Mouse (Mus musculus) neural tube, embryonic 14.5 days (tissue): ENCODE results near the gene Fam173a. TPM values are rescaled to one million over a fixed set of nuclear protein-coding genes. Genes with fewer than 3 reads are reported as not detected.
A peak's percentile ranks its signal among the peaks of the same experiment; 100 is the strongest.

Source experiments
- ATAC-seq: fragments of 200-750 bp; cut with Nextera tagmentation; 2 replicates; pipeline ENCODE4 v1.8.0; 2017; ENCODE audit warnings: low read depth, mild to moderate bottlenecking, moderate TSS enrichment, moderate library complexity
- H3K27ac ChIP-seq: fragments of 300-500 bp; sonication (generic); 2 replicates; pipeline ENCODE4 v1.5.1; 2014; ENCODE audit warnings: low read depth, mild to moderate bottlenecking, control low read depth, low read length, moderate library complexity, mixed read lengths
- H3K27me3 ChIP-seq: fragments of 300-500 bp; sonication (generic); 2 replicates; pipeline ENCODE4 v1.6.1; 2014; ENCODE audit warnings: low read length; ENCODE audit not compliant: control insufficient read depth, insufficient read depth
- H3K36me3 ChIP-seq: fragments of 300-500 bp; sonication (generic); 2 replicates; pipeline ENCODE4 v1.6.1; 2014; ENCODE audit warnings: low read length, mixed read lengths; ENCODE audit not compliant: control insufficient read depth, insufficient read depth
- H3K4me1 ChIP-seq: fragments of 300-500 bp; sonication (generic); 2 replicates; pipeline ENCODE4 v1.6.1; 2014; ENCODE audit warnings: low read length; ENCODE audit not compliant: control insufficient read depth, insufficient read depth
- H3K4me2 ChIP-seq: fragments of 300-500 bp; sonication (generic); 2 replicates; pipeline ENCODE4 v1.6.1; 2014; ENCODE audit warnings: mild to moderate bottlenecking, low read depth, low read length, control low read depth
- H3K4me3 ChIP-seq: fragments of 300-500 bp; sonication (generic); 2 replicates; pipeline ENCODE4 v1.5.1; 2014; ENCODE audit warnings: low read depth, low read length, control low read depth, mixed read lengths
- H3K9ac ChIP-seq: fragments of 300-500 bp; sonication (generic); replicated peaks from 2 replicates; pipeline ENCODE4 v1.6.1; 2014; ENCODE audit warnings: low read depth, mild to moderate bottlenecking, control low read depth, low read length, mixed read lengths
- H3K9me3 ChIP-seq: fragments of 300-500 bp; sonication (generic); 2 replicates; pipeline ENCODE4 v1.6.1; 2016; ENCODE audit warnings: low read length; ENCODE audit not compliant: control insufficient read depth
- WGBS: fragments of 180-500 bp; shearing (Covaris S2); extraction: QIAGEN DNeasy Blood & Tissue Kit; methylation state at CpG from one replicate; pipeline ENCODE4 v1.1.7; 2014; 5-methylcytosine and 5-hydroxymethylcytosine counted together
- polyA plus RNA-seq: library from polyadenylated mRNA; unstranded; fragments of >200 nt; fragmentation: Nextera tagmentation; extraction: Ambion mirVana; gene quantifications from 2 replicates; pipeline ENCODE4 v1.2.1, GENCODE M21; 2014

Fam173a gene
- polyA plus RNA-seq, 1 experiment from 2014 or later, result 88.4 TPM

- 83% methylated on average over 15 of the region's 15 CpGs for WGBS
- no peak for ATAC-seq
- H3K9me3 ChIP-seq, result no peaks in the 10 kb centered on the region
- peak overlapping the region; percentile 77 for H3K4me3 ChIP-seq
- peaks cover 14% of the 10 kb centered on the region for H3K4me1 ChIP-seq
- peak overlapping the region; percentile 78 for H3K9ac ChIP-seq
- no peak overlapping the region for H3K27ac ChIP-seq
- H3K27me3 ChIP-seq, result no peaks in the 10 kb centered on the region
- peaks cover 20% of the 10 kb centered on the region for H3K36me3 ChIP-seq
- H3K4me2 ChIP-seq, result peak overlapping the region; percentile 88
Observed at GRCm38 (mm10) chr17:25783861-25784574, 8.7 kb downstream of the Fam173a start.

- Histone ChIP-seq H3K4me2 (no peak overlapping the region), H3K27ac (no peak overlapping the region), H3K36me3 (peaks cover 20% of the 10 kb centered on the region)
Observed at GRCm38 (mm10) chr17:25783086-25783485, 9.6 kb downstream of the Fam173a start.

DNA sequence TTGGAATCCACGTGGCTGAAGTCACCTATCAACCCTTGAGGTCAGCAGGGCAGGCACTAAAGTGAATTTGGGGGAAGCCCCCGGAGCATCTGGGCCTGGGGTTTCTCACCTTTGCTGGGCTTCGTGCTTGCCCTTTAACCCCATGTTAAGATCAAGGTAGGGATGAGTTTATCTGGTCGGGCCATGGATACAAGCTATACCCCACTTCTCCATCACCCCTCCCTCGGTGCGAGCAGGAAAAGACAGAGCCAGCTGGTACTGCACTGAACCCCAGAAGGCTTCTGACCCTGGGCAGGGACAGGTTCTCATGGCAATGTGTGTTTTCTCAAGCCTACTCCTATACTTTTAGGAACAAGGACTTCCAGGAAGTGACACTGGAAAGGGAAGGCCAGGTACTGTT lies 11.4 kb downstream of the Fam173a start:
- H3K27me3 ChIP-seq, result no peaks in the 10 kb centered on the region
- H3K9ac ChIP-seq, result no peak overlapping the region
- peaks cover 20% of the 10 kb centered on the region for H3K36me3 ChIP-seq
- H3K4me3 ChIP-seq, result no peak overlapping the region
- H3K4me2 ChIP-seq, result no peak overlapping the region
- ATAC-seq, result no peak
- WGBS, result 86% methylated on average over 6 of the region's 6 CpGs
- no peaks in the 10 kb centered on the region for H3K9me3 ChIP-seq
- H3K4me1 ChIP-seq, result peaks cover 14% of the 10 kb centered on the region
- H3K27ac ChIP-seq, result no peak overlapping the region

More at GRCm38 (mm10) chr17:25783086-25783485, 9.6 kb downstream of the Fam173a start:
- Histone ChIP-seq H3K9me3 (no peaks in the 10 kb centered on the region), H3K4me3 (no peak overlapping the region), H3K4me1 (peaks cover 14% of the 10 kb centered on the region), H3K27me3 (no peaks in the 10 kb centered on the region), H3K9ac (no peak overlapping the region)
- ATAC-seq, result no peak
- WGBS, result 63% methylated on average over 7 of the region's 7 CpGs

GRCm38 (mm10) chr17:25777948-25778347 lies 14.8 kb downstream of the Fam173a start:
- Histone ChIP-seq H3K4me3 (no peak overlapping the region), H3K36me3 (peaks cover 18% of the 10 kb centered on the region), H3K4me1 (peaks cover 5% of the 10 kb centered on the region; the same call in 1 of the 2 replicates), H3K27ac (no peak overlapping the region), H3K4me2 (no peak overlapping the region), H3K27me3 (no peaks in the 10 kb centered on the region), H3K9me3 (no peaks in the 10 kb centered on the region), H3K9ac (no peak overlapping the region)
- ATAC-seq, result no peak
- 95% methylated on average over 5 of the region's 5 CpGs for WGBS

DNA sequence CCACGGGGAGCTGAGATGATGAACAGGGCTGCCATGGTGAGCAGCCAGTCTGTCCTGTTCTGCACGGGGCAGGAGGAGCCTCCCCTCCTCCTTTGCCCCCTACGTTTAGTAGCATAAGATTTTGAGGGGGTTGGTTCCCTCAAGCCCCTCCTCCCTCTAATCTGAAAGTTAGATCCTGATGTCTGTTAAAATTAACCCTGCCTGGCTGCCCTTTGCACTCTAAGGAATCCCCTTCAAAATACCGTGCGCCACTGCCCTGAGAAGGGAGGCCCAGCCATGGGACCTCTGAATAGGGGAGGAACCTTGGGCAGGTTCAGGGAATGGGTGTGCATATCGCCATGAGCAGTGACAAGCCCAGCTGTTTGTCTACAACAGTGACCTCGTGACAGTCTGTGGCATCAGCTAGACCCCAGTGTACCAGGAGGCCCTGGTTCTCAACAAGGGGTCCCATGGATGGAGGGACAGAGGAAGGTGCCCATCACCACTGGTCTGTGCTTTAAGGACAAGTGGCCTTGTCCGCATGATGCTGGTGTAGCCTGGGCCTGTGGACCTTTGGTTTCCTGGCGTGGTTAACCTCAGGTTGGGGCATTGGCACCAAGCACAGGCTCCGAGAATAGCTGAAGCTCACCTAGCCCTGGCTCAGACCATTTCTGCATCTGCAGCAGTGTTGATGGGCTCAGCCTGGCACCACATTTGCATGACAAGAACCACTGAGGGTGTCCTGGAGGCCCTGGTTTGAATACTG lies 17.2 kb downstream of the Fam173a start:
- H3K27ac ChIP-seq, result no peak overlapping the region
- WGBS, result 85% methylated on average over 10 of the region's 10 CpGs
- no peak for ATAC-seq
- H3K9me3 ChIP-seq, result no peaks in the 10 kb centered on the region
- H3K27me3 ChIP-seq, result no peaks in the 10 kb centered on the region
- H3K4me1 ChIP-seq, result peaks cover 5% of the 10 kb centered on the region; the same call in 1 of the 2 replicates
- H3K36me3 ChIP-seq, result no peaks in the 10 kb centered on the region; the same call in 1 of the 2 replicates
- no peak overlapping the region for H3K4me2 ChIP-seq
- no peak overlapping the region for H3K4me3 ChIP-seq
- no peak overlapping the region for H3K9ac ChIP-seq

DNA sequence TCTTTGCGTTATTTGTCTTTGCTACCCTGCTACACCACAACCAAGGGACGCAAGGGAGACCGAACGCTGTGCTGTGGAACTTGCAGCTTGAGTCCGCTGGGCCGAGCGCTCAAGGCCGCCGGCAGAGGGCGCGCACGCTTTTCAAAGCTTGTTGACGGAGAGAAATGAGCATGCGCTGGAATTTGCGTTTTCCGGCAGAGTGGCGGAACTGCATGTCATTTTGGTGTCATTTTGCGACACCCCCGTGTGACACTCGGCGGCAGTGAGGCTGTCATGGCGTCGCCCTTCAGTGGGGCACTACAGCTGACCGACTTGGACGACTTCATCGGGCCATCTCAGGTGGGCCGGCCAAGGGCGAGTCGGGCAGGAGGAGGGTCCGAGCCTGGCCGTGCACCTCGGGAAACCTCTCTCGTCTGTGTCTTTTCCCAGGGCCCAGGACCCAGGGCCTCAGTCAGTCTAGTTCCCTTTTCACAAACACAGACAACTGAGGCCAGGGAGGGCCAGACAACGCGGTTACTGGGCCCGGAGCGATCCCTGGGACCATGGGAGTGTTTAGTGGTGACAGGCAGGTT lies 19.1 kb downstream of the Fam173a start, which contains the start of gene Narfl:
TSS of gene Narfl (plus strand) at position 228 of the 572 bp plus-strand sequence.
- Histone ChIP-seq H3K9ac (peak within 1 kb of the TSS; percentile 77), H3K4me3 (peak within 1 kb of the TSS; percentile 61), H3K27me3 (no peaks in the 10 kb centered on the region), H3K4me1 (peaks cover 5% of the 10 kb centered on the region; the same call in 1 of the 2 replicates), H3K4me2 (peak within 1 kb of the TSS; percentile 54), H3K36me3 (no peaks in the 10 kb centered on the region), H3K9me3 (no peaks in the 10 kb centered on the region), H3K27ac (no peak within 1 kb of the TSS)
- WGBS, result under 1% methylated on average over 37 of the region's 37 CpGs
- ATAC-seq, result peak; percentile 86

DNA sequence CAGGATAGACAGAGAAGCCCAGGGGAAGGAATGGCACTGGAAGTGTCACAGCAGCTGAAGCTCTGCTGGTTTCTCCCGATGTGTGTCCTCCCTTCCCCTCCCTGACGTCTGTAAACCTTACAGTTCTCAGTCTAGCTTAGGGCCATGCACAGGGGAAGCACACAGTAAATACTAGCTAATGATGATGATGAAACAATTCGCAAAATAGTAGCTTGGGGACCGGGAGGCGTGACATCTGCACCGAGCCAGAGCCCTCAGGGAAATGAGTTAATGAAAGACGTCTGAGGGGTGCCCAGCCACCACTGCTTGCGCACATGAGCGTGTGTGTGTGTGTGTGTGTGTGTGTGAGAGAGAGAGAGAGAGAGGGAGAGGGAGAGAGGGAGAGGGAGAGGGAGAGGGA lies 23.4 kb downstream of the Fam173a start:
- no peak overlapping the region for H3K9ac ChIP-seq
- H3K27ac ChIP-seq, result no peak overlapping the region
- H3K4me2 ChIP-seq, result no peak overlapping the region
- 52% methylated on average over 9 of the region's 9 CpGs for WGBS
- H3K9me3 ChIP-seq, result no peaks in the 10 kb centered on the region
- no peaks in the 10 kb centered on the region for H3K36me3 ChIP-seq
- no peak overlapping the region for H3K4me3 ChIP-seq
- peaks cover 3% of the 10 kb centered on the region; the same call in 1 of the 2 replicates for H3K4me1 ChIP-seq
- no peak for ATAC-seq
- H3K27me3 ChIP-seq, result no peaks in the 10 kb centered on the region

GRCm38 (mm10) chr17:25765886-25766285 lies 26.8 kb downstream of the Fam173a start:
- Histone ChIP-seq H3K27me3 (no peaks in the 10 kb centered on the region), H3K4me1 (no peaks in the 10 kb centered on the region), H3K9me3 (no peaks in the 10 kb centered on the region), H3K4me3 (no peak overlapping the region), H3K4me2 (no peak overlapping the region), H3K36me3 (no peaks in the 10 kb centered on the region), H3K9ac (no peak overlapping the region), H3K27ac (no peak overlapping the region)
- ATAC-seq, result no peak
- 22% methylated on average over 5 of the region's 5 CpGs for WGBS

- H3K4me1 ChIP-seq, result no peaks in the 10 kb centered on the region
- H3K27ac ChIP-seq, result no peak overlapping the region
- 33% methylated on average over 3 of the region's 3 CpGs for WGBS
- H3K4me3 ChIP-seq, result no peak overlapping the region
- no peak for ATAC-seq
- H3K27me3 ChIP-seq, result no peaks in the 10 kb centered on the region
- H3K9me3 ChIP-seq, result no peaks in the 10 kb centered on the region
- H3K4me2 ChIP-seq, result no peak overlapping the region
- H3K36me3 ChIP-seq, result no peaks in the 10 kb centered on the region
- H3K9ac ChIP-seq, result no peak overlapping the region
Observed at GRCm38 (mm10) chr17:25762591-25762990, 30.1 kb downstream of the Fam173a start.
